Mouse (Mus musculus) lung, postnatal 25 days (tissue): Measurements from ENCODE around the gene Ppp6r1.

Experiments used
- DNase-seq: peaks from one replicate; pipeline ENCODE4 v3.0.0; 2022; ENCODE audit warnings: low spot score

Gene Ppp6r1

DNA sequence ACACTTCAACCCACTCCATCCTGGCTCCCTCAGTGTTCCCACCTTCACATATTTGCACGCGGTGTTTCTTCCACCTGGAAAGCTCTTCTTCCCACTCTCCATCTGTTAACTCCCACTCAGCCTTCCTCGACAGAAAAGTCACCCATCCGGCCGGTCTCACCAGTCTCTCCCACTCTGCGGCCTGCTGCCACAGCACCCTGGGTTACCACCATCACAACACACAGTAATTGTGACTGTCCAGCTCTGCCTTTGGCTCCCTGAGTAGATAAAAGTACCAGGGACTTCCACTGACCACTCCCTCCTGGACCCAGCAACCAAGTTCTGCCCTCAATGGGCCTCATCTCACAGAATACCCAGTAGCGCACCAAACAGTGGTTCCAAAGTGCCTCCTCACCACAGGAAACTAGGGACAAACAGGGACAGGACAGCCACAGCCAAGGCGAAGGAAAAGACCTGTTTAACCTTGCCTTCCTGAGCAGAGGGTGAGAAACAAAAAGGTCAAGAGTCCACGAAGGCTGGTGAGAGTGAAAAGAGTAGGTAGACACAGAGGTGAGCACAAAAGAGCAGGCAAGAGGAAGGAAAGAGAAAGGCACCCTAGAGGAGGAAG, 1.2 kb downstream of the Ppp6r1 start:
- DNase-seq: peak; percentile 48

DNA sequence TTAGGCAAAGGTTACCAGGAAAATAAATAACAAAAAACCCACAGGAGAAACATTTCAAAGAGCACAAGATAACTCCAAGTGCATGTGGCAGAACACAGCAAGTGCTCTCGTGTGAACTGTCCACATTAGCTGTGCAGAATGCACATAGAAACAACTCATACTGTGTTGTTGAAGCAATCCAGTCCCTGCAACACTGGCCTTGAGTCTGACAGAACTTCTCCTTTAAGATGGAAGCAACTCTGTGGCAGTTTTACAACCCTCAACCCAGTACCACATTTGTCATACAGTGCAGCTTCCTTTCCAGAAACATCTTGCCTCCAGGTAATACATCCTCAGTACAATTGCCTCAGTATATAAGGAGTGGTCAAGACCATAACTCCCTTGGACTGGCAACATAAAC, 2.0 kb downstream of the Ppp6r1 start:
- DNase-seq: no peak

DNA sequence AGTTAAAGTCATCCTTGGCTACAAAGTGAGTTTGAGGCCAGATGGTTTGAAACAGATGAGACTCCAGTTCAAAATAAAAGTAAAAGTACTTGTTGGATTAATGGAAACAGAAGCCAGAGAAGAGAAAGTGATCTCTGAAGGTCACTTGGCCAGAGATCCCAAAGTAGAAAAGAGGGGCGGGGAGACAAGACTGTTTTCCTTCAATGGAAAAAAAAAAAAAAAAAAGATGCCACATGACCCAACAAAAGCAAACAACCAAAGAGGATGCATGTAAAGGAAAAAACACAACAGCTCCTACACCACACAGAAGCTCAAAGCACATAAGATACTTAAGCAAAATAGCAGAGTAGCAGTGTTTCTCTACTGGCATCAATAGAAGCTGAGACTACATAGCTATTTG, 2.9 kb downstream of the Ppp6r1 start:
- no peak for DNase-seq

DNA sequence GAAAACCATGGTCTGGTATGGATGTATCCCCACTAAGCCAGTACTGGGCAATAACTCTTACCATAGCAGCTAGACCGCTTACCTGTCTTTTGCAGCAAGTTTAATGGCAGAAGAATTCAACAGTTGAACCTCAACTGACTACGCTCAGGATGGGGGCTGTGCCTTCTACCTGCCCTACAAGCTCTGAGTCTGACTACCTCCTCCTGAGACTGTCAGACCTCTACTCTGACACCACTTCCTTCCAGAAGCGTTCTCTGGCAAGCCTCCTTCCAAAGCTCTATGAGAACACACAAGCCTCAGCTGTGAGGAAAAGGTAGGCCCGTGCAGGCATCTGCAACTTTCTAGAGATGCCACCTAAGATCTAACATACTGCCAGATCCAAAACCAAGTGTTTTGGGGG, 3.4 kb downstream of the Ppp6r1 start:
- DNase-seq: no peak

DNA sequence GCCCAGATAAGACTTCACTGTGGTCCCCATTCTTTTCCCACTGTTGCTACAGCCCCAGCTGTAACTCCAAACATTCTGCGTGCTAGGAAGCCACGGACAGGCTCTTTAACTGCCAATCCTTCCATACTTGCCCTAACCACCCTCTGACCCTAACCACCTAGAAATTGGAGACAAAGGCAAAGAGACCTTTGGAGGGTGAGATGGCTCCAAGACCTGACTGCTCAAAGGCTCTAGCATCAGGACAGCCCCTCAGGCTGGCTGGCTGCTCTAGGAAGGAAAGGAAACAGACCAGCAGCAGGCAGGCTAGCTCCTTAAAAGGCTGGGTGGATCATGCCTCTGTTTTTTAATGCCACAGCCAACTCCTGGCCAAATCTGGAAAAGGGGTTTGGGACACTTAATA, 4.6 kb downstream of the Ppp6r1 start:
- no peak for DNase-seq

DNA sequence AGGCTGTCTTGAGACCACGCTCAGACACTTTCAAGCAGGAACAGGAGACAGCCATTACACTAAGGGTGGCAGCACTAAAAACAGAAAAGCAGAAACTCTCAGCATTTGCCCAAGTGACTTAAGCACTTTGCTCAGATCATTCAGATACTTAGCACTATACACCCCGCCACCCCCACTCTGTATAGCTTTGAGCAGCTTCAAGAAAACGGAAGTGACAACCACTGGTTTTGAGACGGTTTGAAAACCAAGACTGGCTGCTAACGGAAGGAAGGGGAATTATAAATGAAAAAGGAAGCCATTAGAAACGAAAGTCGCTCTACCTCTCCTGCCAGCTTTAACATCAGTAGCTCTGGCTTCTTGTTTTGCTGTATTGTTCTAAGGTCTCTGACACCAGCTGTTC, 5.0 kb downstream of the Ppp6r1 start:
- peak; percentile 73 for DNase-seq

DNA sequence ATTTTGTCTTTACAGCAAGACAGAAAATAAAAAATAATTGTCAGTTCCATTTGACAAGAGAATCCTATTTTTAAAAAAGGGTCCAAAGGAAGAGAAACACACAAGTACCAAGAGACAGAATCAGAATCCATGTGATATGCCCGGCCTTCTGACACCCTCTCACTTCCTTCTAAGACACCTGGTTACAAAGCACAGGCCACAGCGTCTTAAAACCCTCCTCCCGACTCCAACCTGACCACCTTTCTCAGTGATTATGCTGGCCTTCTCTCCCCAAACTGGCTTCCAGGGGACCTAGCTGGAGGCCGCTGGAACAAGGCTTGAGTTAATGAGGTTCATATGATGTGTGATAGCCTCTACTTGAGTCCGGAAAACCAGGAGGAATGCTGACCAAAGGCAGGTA, 5.5 kb downstream of the Ppp6r1 start:
- no peak for DNase-seq

DNA sequence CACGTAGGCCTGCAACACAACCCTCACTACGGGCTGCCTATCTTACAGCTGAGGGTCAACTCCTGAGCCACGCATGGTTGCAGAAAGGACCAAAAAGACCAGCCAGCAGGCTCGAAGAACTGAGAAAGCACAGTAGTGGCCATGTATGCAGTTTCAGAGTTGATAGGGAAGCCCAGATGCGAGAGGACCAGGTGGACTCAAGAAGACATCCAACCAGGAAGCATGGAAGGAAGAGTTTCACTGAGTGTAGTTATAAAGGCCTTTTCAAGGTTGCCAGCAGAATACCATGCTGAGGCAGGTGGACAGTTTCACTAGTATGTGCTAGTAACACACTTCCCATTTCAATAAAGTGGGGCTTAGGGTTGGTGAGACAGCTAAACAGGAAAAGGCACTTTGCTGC, 6.1 kb downstream of the Ppp6r1 start:
- DNase-seq: no peak

DNA sequence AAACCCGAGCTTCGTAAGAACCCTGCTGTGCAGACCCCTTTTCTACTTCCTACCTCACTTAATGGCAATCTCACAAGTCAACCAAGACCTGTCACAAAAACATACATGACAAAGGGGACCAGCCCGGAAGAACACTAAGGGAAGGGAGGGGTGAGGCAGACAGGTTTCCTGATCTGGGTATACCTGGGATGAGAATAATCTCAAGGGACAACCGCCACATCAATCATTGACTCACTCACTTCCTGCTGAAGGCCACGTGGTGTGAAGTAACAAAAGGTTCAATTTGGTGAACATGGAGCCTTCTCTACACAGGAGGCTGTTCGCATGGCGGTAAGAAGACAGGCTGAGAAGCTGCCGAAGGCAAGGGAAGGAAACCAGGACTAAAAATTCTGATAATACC, 7.2 kb downstream of the Ppp6r1 start:
- DNase-seq: no peak

DNA sequence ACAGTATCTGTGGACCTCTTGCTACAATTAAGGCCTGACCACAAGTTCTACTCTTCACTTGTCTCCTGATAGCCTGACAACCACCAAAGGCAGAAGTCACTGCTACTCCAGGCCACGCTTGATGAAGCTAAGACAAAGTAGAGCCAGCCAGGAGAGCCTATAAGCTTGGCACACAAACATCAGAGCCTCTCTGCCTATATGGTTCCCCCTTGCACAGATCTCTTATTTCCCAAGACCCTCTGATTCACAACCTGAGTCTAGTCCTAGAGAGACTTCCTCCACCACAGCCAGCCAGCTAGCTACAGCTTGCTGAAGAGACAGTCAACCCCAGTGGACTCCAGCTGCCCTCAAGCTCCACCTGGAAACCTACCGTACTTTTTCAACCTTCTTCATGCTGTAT, 10.8 kb downstream of the Ppp6r1 start:
- DNase-seq: no peak

DNA sequence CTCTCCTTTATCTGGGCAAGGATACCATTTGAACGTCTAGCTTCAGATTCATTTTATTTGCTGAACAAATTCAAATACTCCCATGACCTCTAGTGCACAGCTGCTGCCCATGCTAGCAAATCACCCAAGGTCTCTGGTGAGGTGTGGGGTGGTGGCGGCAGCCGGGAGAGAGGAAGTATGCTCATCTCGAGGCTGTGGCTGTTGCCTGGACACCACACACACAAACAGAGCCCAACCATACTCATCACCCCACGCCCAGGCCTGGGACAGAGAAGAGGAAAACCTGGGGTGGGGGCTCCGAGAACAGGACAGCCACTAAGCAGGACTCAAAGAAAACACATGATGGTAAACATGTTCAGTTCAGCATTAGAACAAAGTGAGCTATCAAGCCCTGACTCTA, 11.5 kb downstream of the Ppp6r1 start:
- DNase-seq: peak; percentile 75

DNA sequence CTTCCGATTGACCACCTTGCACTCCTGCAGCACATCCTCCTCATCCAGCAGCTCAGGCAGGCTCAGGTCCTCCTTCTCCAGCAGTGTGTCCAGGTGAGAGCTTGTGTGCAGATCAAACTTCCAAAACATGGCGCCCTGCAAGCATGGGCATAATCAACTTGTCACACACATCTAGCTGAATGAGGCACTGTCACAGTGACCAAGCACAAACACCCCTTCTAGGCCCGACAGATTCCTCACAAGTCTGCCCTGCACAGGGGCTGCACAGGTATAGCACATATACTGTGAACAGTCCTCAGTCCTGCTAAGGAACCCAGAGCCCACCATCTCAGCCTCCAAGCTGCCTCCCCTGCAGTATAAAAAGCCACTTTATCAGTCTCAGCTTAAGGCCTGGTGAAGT, 12.0 kb downstream of the Ppp6r1 start:
- DNase-seq: no peak

DNA sequence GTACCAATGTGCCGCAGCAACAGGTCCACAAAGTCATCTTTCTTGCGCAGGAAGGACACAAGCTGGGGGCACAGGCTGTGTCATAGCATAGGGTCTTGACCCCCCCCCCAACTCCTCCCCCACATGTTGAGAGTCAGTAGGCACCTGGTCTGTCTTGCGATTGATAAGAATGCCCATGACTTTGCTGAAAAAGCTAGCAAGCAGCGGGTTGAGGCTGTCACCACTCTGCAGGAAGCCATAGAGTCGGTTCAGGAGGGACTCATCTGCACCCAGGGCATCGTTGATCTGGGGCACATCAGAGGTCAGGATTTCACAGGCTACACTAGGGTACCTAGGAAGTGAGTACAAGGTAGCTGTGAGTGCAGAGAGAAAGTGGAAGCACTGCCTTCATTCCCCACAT, 15.6 kb downstream of the Ppp6r1 start:
- no peak for DNase-seq

DNA sequence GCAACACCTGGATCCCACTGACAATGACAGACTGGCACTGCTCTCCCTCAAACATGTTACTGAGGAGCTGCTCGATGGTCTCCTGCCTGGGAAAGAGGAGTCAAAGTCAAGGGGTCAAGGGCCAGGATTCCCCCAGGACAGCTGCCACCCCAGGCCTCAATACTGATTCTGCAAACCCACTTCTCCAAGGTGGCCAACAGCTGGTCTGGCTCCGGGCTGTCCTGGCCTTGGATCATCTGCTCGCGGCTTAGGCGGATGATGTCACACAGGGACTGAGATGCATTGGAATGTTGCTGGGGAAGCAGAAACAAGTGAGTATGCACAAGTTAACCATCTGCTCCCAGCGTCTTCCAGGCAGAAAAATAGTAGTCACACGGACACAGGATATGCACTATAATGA, 16.9 kb downstream of the Ppp6r1 start:
- no peak for DNase-seq

DNA sequence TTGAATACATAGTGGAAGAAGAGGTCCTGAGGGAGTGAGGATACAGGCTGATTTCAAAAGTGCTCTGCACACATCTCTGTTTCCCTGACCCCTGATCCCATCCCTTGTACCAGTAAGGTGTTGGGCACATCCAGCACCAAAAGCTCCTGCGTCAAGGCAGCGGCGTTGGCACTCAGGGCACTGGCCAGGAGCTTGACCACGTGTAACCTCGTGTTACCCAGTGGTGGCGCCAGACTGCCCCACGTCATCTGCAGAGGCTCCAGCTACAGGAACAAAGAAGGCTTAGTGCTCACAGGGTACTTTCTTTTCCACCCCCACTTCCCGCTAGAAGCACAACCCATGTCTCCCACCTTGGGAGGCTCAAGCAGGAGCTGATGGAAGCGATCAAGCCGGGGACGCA, 17.7 kb downstream of the Ppp6r1 start:
- DNase-seq: no peak

DNA sequence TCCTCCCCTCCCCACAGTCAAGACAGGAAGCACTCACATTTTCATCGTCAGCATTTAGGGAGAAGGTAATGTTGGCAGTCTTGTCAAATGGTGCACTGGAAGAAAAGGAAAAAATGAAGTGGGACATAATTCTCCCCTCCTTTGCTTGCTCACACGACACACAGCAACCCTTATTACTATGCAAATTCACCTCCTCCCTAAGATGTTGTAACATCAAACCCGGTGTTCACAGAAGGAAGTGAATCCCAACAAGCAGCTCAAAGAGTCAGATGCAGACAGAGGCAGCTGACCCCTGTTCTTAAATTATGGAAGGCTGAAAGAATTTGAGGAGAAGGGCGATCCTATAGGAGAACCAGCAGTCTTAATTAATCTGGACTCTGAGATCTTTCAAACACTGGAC, 22.6 kb downstream of the Ppp6r1 start:
- no peak for DNase-seq

DNA sequence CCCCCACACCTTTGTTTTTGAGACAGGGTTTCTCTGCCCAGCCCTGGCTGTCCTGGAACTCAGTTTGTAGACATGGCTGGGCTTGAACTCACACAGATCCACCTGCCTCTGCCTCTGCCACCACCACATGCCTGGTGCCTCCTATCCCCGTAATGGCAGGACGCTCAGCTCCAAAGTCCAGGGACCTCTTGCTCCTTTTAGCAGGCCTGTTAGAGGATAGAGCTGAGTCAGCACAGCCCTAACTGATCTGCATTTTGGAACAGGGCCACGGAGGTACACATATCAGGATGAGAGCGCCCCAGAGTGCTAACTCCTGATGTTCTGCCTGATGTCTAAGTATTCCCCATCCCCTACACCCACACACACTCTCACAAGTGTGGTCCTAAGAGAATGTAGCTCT, 27.8 kb downstream of the Ppp6r1 start, which contains the start of gene Tmem86b:
Tmem86b (minus strand) TSS at position 392 of the 400 bp plus-strand sequence.
- no peak for DNase-seq

DNA sequence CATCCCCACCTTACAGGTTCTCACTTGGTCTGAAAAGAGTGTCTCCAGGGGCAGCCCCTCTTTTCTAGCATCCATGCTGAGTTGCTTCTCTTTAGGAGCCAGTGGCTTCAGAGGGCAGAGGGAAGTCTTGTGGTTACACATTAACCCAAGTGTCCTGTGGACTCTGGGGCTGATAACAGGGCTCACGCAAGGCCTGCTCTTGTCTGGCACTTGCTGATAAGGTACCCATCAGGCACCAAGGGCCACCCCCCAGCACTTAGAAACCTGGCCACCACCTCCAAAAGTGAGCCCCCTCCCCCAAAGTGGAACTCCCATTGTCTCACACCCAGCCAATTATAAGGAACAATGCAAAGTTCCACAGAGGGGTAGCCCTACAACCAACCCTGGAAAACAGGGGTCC, 28.6 kb downstream of the Ppp6r1 start:
- no peak for DNase-seq

DNA sequence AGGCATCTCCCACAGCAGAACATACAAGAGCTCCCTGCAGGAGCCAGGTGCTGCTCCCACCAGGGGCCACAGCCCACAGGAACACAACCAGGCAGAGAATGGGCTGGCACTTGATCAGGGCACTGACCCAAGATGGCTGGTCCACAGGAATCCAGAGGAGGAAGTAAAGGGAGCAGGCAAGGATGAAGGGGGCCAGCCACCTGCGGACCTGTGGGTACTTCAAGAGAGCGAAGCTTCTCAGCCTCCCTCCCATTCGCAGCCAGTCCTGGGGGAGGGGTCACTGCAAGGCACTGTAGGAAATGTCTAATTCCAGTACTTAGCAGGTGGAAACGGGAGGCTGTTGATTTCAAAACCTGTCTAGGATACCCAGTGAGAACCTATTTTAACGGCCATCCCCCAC, 29.2 kb downstream of the Ppp6r1 start:
- no peak for DNase-seq

DNA sequence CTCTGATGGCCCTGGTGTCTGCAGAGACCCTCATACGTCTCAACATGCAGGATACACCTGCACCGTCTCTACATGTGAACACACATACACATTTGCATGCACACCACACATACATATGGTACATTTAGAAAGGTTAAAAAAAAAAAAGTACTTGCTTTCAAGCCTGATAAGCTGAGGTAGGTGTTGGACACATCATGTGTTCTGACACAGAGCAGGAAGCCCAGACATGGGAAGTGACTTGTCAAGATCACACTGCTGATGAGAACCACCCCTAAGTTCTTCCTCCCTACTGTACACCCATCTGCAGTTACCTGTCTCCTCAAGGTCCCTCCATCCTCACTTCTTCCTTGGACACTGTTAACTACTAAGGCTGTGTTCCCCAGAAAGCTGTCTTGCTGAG, 32.9 kb downstream of the Ppp6r1 start:
- DNase-seq: no peak

DNA sequence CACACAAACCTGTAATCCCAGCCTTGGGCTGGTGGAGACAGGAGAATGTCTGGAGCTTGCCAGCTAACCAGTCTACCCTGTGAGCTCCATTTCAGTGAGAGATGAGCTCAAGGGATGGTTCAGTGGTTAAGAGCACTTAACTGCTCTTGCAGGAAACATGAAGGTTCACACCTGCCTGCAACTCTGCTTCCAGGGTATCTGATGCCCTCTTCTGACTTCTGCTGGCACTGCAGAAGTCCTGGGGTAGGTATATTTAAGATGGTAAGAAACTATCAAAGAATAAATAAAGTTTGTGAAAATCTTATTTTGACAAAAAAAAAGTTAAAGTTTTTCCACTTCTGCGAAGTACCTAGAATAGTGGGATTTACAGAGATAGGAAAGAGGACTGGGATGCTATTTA, 34.5 kb downstream of the Ppp6r1 start:
- no peak for DNase-seq

DNA sequence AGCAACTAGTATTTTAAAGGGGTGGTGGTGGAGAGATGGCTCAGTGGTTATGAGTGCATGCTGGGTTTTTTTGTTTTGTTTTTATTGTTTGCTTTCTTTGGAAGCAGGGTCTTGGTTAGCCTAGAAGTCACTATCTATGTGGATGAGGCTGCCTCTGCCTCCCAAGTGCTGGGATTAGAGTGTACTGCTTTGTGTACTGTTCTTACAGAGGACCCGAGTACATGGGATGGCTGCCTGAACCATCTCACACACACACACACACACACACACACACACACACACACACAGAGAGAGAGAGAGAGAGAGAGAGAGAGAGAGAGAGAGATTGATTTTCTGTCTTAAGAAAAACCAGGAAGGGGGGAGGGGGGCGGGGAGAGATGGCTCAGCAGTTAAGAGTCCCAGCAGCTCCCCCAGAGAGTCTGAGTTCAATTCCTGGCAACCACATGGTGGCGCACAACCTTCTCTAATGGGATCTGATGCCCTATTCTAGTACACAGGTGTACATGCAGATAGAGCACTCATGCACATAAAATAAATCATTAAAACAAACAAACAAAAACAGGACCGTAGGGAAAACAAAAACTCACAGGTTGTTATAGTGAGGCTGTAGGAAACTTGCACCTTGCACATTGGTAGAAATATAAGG, 35.2 kb downstream of the Ppp6r1 start:
- peak; percentile 59 for DNase-seq

DNA sequence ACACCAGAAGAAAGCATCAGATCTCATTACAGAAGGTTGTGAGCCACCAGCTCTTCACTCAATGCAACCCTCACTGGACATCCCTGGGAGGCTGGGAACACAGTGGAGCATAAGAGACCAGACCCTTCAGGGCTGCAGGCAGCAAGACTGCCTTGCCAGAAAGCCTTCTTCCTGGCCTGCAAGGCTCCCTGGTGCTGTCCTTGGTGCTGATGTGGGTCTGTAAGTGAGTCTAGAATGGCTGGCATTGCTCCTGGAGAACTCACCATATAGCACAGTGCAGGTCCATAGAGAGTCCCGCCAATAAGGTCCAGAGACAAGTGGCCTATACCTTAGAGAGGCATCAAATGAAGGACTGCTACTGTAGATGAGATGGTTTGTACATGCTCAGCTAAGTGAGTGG, 38.8 kb downstream of the Ppp6r1 start:
- DNase-seq: no peak

DNA sequence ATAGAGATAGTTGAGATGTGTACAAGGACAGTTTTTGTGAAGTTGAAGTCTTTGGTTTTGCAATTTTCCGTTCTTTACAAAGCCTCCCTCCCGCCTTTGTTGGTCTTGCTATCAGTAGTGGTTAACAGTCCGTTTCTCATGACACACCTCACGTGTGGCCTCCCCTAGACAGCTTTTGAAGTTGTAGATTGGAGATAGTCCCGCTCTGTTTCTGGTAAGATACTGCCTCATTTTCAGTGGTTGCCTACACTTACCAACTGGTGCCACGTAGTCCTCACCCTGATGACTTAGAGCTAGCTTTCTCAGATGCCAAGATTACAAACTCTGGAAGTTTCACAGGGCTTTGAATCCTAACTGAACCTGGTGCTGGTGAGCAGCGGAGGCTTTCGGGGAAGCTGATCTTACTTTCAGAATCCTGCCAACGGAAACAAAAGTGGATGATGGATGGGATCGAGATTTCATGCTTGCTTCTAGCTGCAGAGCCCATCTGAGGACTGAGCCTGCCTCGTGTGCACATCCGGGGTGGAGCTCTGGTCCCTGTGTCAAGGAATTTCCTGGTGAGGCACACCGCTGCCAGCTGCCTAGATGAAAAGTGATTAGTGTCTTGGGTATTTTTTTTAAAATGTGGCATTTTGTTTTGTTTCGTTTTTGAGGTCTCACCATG, 44.9 kb downstream of the Ppp6r1 start:
- no peak for DNase-seq
